Mouse (Mus musculus) bone marrow, adult 2 months (tissue): ENCODE results near the gene Riox2. TPM values are rescaled to one million over a fixed set of nuclear protein-coding genes. Genes with fewer than 3 reads are reported as not detected.
"Not testable (repeated sequence)": the region's sequence is repeated elsewhere in the genome, so short reads cannot be mapped to it uniquely, and the experiment has no call there.

ENCODE experiments used
- H3K27ac ChIP-seq: fragments of 200-500 bp; 2 replicates; pipeline ENCODE4 v1.5.1; 2012; ENCODE audit warnings: low read depth, mild to moderate bottlenecking, control low read depth, inconsistent platforms, low read length; ENCODE audit not compliant: control insufficient read depth, poor library complexity, insufficient read depth
- H3K4me1 ChIP-seq: fragments of 200-500 bp; 2 replicates; pipeline ENCODE4 v1.6.1; 2011; ENCODE audit warnings: low read length; ENCODE audit not compliant: control insufficient read depth, insufficient read depth
- H3K4me3 ChIP-seq: fragments of 200-500 bp; replicated peaks from 2 replicates; pipeline ENCODE3; 2011; ENCODE audit warnings: mild to moderate bottlenecking, low read depth, low read length, control low read depth; ENCODE audit not compliant: control insufficient read depth
- CTCF ChIP-seq: fragments of 200-500 bp; IDR thresholded peaks from 2 replicates; pipeline ENCODE4 v1.5.1; 2011; ENCODE audit warnings: low read length, control low read depth; ENCODE audit not compliant: control insufficient read depth, insufficient read depth
- POLR2A ChIP-seq: fragments of 200-500 bp; IDR thresholded peaks from 2 replicates; pipeline ENCODE4 v1.6.1; 2011; ENCODE audit warnings: low read depth, mild to moderate bottlenecking, control low read depth, low read length, borderline replicate concordance; ENCODE audit not compliant: control insufficient read depth
- WGBS: fragments of 180-500 bp; shearing (Covaris S2); methylation state at CpG from one replicate; pipeline ENCODE4 v1.1.7; 2018; 5-methylcytosine and 5-hydroxymethylcytosine counted together
- polyA plus RNA-seq: library from polyadenylated mRNA; stranded (reverse); fragments of >200 nt; gene quantifications from 2 replicates; pipeline ENCODE4 v1.2.4, GENCODE M21; 2011; ENCODE audit warnings: low replicate concordance; ENCODE audit not compliant: missing spikeins, insufficient read depth, insufficient read length

Gene Riox2
- polyA plus RNA-seq: 10.4 and 14.6 TPM in 2 replicates

DNA sequence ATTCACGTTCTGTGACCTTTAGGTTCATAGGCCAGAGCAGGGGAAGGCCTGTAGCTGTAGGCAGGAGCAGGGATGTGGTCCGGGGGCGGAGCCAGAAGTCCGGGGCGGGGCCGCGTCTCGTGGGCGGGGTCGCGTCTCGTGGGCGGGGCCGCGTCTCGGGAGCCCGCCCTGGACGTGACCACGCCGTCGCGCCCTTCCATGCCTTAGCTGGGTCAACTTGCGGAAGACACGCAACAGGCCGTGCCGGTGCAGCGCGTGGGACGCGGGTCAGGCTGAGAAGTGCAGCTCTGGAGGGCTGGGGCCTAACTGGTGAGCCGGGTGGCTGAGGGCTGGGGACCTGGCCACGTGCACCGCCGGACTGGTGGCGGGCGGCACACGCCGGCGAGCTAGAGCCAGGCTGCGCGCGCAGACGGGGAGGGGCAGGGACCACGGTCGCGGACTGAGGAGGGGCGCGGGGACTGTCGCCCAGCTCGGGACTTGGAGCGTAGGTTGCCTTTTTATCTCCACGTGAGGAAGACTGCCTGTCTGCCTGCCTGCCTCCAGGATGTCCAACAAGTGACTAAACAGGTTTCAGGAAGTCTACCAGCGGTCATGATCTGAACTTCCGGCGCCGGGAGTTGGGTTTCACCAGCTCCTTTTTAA lies at the start of gene Riox2:
Riox2 (plus strand) TSS at position 139 of the 642 bp plus-strand sequence.
- under 1% methylated on average over 56 of the region's 56 CpGs for WGBS
- Histone ChIP-seq H3K4me1 (no peaks in the 10 kb centered on the region; the same call in 1 of the 2 replicates), H3K27ac (peak within 1 kb of the TSS; percentile 86), H3K4me3 (peak within 1 kb of the TSS; percentile 99)
- TF ChIP-seq CTCF: no peak
- peak; percentile 64; the same call in 1 of the 2 replicates for TF ChIP-seq POLR2A

DNA sequence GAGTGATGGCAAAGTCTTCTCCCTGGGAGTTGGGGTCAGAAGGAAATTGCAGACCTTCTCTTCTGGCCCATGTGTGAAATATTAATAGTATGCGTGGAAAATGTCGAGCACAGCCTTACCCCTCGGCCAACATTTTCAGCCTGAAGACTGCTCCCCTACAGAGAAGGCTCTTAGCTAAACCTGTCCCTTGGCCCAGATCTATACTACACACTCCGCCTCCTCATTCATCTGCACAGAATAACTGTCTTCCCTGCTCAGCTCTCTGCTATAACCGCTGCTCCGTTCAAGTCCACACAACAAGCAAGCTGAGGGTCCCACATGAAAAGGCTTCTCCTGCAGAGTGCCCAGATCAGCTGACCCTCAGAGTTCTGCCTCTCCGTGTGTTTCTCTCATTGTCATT lies 43.6 kb upstream of the Riox2 start:
- 77% methylated on average over 7 of the region's 7 CpGs for WGBS
- H3K4me1 ChIP-seq: no peaks in the 10 kb centered on the region
- no peak for TF ChIP-seq POLR2A
- no peak for TF ChIP-seq CTCF
- no peak overlapping the region for H3K27ac ChIP-seq
- H3K4me3 ChIP-seq: no peak overlapping the region

DNA sequence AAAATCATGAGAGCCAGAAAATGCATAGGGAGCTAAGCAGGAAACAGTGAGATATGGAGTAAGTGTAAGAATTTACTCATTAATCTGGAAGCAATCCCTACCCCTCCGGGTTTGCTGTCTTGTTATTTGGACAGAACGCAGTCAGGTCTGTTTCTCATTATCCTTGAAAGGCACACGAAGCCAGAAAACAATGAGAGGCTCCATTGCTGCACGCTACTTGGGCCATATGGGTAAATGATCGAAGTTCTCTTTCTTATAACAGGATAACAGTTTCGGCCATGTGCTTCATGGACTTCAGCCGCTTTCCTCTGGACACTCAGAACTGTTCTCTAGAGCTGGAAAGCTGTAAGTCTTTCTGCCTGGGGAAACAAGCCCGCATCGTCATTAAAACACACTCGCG lies 38.4 kb upstream of the Riox2 start:
- TF ChIP-seq POLR2A (no peak), CTCF (no peak)

DNA sequence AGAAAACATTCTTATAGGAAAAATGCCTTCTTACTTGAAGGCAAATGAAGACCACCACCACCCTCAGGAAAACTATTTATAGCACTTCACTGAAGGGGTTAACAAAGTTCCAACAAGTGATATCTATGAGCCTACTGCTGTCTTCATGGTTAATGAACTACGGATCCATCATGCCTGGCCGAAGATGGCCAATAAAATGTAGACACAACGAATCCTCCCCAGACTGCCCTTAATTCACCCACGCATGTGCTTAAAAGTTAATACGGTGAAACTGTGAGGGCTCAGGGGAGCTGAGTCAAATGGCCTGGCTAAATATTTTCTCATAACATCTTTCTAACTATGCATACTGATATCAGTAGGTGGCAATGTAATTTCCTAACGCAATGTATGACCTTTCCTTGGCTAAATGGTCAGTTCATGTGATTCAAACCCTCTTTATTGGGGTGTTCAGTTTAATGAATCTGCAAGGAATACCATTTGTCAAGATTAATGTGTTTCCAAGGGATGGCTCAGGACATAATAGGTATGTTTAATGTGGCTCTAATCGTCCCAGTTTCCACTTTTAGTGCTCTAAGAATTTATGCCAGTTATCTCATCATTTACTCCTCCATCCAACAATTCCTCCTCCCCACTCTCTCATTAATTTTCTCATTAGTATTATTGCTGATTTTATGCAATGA lies 26.6 kb upstream of the Riox2 start:
- Histone ChIP-seq H3K27ac (no peak overlapping the region), H3K4me3 (no peak overlapping the region), H3K4me1 (no peaks in the 10 kb centered on the region)
- TF ChIP-seq CTCF: no peak
- no peak for TF ChIP-seq POLR2A
- WGBS: 80% methylated on average over 7 of the region's 7 CpGs

More for the DNA sequence above, 38.4 kb upstream of the Riox2 start:
- no peaks in the 10 kb centered on the region for H3K4me1 ChIP-seq
- 84% methylated on average over 11 of the region's 11 CpGs for WGBS
- H3K27ac ChIP-seq: no peak overlapping the region
- no peak overlapping the region for H3K4me3 ChIP-seq

DNA sequence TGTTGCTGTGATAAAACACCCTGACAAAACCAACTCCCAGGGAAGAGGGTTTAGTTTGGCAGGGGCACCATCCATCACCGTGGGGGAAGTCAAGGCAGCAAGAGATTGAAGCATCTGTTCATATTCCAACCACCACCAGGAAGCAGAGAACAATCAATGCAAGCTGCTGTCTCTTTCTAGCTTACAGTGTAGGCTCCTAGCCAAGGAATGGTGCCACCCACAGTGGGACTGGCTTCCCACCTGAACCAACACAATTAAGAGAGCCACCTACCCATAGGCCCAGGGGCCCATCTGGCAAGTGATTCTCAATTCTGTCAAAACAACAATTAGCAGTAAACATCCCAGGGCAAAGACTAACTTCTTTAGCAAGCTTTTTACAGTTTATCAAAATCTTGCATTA lies 23.4 kb upstream of the Riox2 start:
- WGBS: 66% methylated on average over 1 of the region's 1 CpGs
- TF ChIP-seq CTCF (no peak), POLR2A (no peak)
- H3K4me1 ChIP-seq: no peaks in the 10 kb centered on the region; the same call in none of the 2 replicates

DNA sequence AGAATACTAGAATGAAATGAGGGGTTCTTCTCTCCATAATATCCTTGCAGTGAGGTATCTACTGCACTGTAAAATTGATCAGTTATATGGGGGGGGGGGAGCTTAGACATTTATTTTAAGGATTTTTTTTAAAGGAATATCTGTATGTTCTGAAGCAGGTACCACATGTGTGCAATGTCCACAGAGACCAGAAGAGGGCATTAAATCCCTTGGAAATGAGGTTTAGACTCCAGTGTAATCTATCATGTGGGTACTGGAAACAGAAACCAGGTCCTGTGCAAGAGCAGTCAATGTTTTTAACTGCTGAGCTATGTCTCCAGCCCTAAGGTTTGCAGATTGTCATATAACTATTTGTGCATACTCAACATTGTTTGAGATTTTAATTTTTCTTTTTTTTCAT lies 22.5 kb upstream of the Riox2 start:
- TF ChIP-seq POLR2A: no peak
- TF ChIP-seq CTCF: no peak

More for the DNA sequence above, 23.4 kb upstream of the Riox2 start:
- Histone ChIP-seq H3K27ac (no peak overlapping the region), H3K4me3 (no peak overlapping the region)

DNA sequence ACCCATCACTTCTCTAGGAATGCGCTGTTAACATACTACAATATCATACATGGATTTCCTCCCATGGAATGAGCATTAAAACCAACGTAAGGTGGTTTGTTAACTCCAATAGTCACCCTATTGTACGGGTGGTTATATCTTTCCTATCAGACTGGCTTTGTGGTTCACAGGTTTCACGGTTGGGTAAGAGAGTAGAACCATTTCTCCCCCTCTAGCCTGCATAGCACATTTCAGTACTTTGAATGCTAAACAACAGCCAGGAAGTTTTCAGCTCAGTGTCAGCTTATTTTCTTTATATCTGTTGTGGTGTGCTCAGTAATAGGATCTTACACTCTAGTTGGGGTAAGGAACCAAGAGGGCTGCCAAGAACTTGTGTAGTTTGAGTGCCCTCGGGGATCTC lies 19.8 kb upstream of the Riox2 start:
- no peak for TF ChIP-seq CTCF
- TF ChIP-seq POLR2A: no peak
- H3K27ac ChIP-seq: no peak overlapping the region
- H3K4me1 ChIP-seq: no peaks in the 10 kb centered on the region; the same call in none of the 2 replicates
- 45% methylated on average over 5 of the region's 5 CpGs for WGBS
- H3K4me3 ChIP-seq: no peak overlapping the region

More for the DNA sequence above, 22.5 kb upstream of the Riox2 start:
- H3K4me1 ChIP-seq: no peaks in the 10 kb centered on the region; the same call in none of the 2 replicates
- H3K4me3 ChIP-seq: no peak overlapping the region
- no peak overlapping the region for H3K27ac ChIP-seq

DNA sequence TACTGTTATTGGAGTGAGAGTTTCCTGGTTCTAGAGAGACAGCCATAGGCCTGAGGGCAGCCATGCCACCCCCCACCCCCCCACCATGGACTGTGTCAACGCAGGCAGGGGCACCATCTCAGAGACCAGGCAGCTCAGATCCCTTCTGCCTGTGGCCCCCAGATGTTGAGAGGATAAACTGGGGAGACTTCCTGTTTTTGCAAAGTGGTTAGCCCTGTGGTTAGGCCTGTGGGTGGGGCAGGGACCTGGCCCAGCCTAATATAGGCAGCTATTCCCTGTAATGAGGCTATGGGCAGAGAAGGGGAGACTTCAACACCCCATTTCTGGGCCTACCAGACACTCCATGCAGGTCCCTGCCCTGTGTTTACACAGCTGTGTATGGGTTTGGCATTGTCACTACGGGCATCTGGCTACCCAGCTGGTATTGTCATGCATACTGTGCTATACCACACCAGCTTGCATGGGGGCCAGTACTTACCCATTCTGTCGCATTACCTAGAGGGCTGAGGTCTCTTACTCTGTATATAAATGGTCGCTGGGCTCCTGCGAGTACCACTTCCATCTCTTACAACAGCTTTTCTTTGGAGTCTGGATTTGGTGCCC lies 12.2 kb upstream of the Riox2 start:
- 26% methylated on average over 5 of the region's 5 CpGs for WGBS
- H3K27ac ChIP-seq, H3K4me3 ChIP-seq, H3K4me1 ChIP-seq: not testable (repeated sequence)
